Mouse (Mus musculus) cortical plate, adult 2 months (tissue): ENCODE measurements around the gene Dmap1.

Experiments used
- CTCF ChIP-seq: fragments of 200-500 bp; IDR thresholded peaks from 2 replicates; pipeline ENCODE4 v1.5.1; 2011; ENCODE audit warnings: mild to moderate bottlenecking, control low read depth, low read length; ENCODE audit not compliant: insufficient read depth; ENCODE audit errors: extremely low read depth
- POLR2A ChIP-seq: fragments of 200-500 bp; IDR thresholded peaks from 2 replicates; pipeline ENCODE4 v1.6.1; 2011; ENCODE audit warnings: mild to moderate bottlenecking, low read length, control low read depth; ENCODE audit not compliant: insufficient read depth; ENCODE audit errors: extremely low read depth

- TF ChIP-seq CTCF (no peak), POLR2A (no peak)
Observed at GRCm38 (mm10) chr4:117633527-117633926, 48.5 kb downstream of the Dmap1 start.
